Mouse (Mus musculus): ENCODE measurements at regions not wholly inside any gene's neighbourhood (a gene's known extent, or its start where the extent isn't known, plus 50 kb on each side); places are given as distances from the start of the nearest gene placed in this dataset.

DNA sequence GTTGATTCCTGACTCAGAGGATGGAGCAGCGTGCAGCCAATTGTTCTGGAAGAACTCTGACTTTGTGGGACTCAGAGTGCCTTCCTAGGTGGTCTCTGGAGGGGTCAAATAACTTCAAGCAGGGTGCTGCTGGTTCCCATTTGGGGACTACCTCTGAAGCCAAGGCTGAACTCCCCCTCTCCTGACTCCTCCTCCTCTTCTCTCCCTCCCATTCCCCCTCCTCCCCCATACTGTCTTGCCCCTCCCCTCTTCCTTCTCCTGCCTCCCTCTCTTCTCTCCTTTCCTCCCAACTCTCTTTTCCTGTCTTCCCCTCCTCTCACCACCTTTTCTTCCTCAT lies 632.1 kb downstream of the Zfp706 start:
- Histone ChIP-seq H3K4me2 (replicated peaks; ENCODE audit: low read depth) (peak overlapping the region; percentile 68; the same call in 1 of the 2 replicates), H3K36me3 (ENCODE audit: control insufficient read depth, insufficient read depth, low read length) (no peaks in the 10 kb centered on the region), H3K27ac (replicated peaks) (peak overlapping the region; percentile 95; the same call in 1 of the 2 replicates), H3K27me3 (ENCODE audit: control insufficient read depth, insufficient read depth, low read length) (no peaks in the 10 kb centered on the region), H3K4me3 (ENCODE audit: low read depth, low read length) (peak overlapping the region; percentile 40), H3K9me3 (ENCODE audit: control insufficient read depth, low read length) (no peaks in the 10 kb centered on the region), H3K4me1 (replicated peaks; ENCODE audit: control insufficient read depth, insufficient read depth) (0 out of 2 replicates have a peak, but pooled peaks cover 2% of the 10 kb centered on the region), H3K9ac (ENCODE audit: low read length) (no peak overlapping the region)
- TF ChIP-seq EP300 (optimal IDR thresholded peaks at IDR 0.05) (no peak), CTCF (IDR thresholded peaks at IDR 0.05; ENCODE audit: low read depth) (no peak)
- ATAC-seq (ENCODE audit: low FRiP score, low TSS enrichment): no peak; the same call in 1 of the 2 replicates
- DNase-seq (ENCODE audit: low spot score): no peak
- 4% methylated on average over 1 of the region's 1 CpGs for WGBS

- no peaks in the 10 kb centered on the region for H3K9me3 ChIP-seq (ENCODE audit: control insufficient read depth, low read length)
- no peaks in the 10 kb centered on the region for H3K36me3 ChIP-seq (ENCODE audit: control insufficient read depth, insufficient read depth, low read length)
- H3K27ac ChIP-seq (replicated peaks): peak overlapping the region; percentile 95
- ATAC-seq (ENCODE audit: low FRiP score, low TSS enrichment): peak; percentile 89
- TF ChIP-seq EP300 (optimal IDR thresholded peaks at IDR 0.05) (no peak), CTCF (IDR thresholded peaks at IDR 0.05; ENCODE audit: low read depth) (0 out of 2 replicates have a peak, but pooled peaks have one; percentile 10)
- DNase-seq (ENCODE audit: low spot score): peak; percentile 86
- WGBS: 2% methylated on average over 20 of the region's 20 CpGs
- no peaks in the 10 kb centered on the region for H3K27me3 ChIP-seq (ENCODE audit: control insufficient read depth, insufficient read depth, low read length)
- H3K4me3 ChIP-seq (ENCODE audit: low read depth, low read length): peak overlapping the region; percentile 40
- peak overlapping the region; percentile 68 for H3K4me2 ChIP-seq (replicated peaks; ENCODE audit: low read depth)
- peak overlapping the region; percentile 47 for H3K9ac ChIP-seq (ENCODE audit: low read length)
- 0 out of 2 replicates have a peak, but pooled peaks cover 2% of the 10 kb centered on the region for H3K4me1 ChIP-seq (replicated peaks; ENCODE audit: control insufficient read depth, insufficient read depth)
Measured at GRCm38 (mm10) chr15:36374732-36375548, 632.6 kb downstream of the Zfp706 start.

DNA sequence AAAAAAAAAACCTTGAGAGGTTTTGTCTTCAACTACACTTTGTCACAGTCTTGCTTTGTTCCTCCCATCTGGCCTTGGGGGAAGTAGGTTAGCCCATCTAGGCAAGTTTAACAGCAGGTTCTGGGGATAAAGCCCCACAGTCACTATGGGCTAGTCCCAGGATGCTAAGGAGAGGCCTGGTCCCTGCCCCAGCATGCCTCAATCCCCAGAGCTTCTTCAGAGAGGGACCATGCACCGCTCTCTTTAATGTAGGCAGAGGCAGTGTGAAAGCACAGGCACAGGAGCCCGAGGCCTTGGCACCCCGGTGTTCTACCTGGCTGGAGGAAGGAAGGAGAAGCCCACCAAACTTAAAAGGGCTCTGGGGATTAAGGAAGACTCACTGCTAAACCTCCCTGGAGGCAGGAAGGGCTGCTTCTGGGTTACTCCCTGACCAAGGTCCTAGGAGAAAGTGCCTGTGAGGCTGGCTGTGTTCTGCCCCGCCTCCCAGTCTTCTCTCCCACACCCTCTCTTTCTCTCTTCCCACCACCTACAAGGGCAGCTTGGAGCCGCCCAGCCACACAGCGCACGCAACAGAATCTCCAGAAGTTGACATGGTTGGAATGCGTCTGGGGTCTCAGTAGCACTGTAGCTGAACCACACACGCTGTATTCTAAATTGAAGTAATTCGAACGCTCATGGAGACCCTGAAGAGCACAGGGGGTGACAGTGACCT lies 633.5 kb downstream of the Zfp706 start:
- H3K27me3 ChIP-seq (ENCODE audit: control insufficient read depth, insufficient read depth, low read length): no peaks in the 10 kb centered on the region
- 0 out of 2 replicates have a peak, but pooled peaks cover 2% of the 10 kb centered on the region for H3K4me1 ChIP-seq (replicated peaks; ENCODE audit: control insufficient read depth, insufficient read depth)
- H3K9ac ChIP-seq (ENCODE audit: low read length): peak overlapping the region; percentile 47
- peak overlapping the region; percentile 68 for H3K4me2 ChIP-seq (replicated peaks; ENCODE audit: low read depth)
- DNase-seq (ENCODE audit: low spot score): peak; percentile 74
- no peaks in the 10 kb centered on the region for H3K9me3 ChIP-seq (ENCODE audit: control insufficient read depth, low read length)
- peak overlapping the region; percentile 95 for H3K27ac ChIP-seq (replicated peaks)
- H3K4me3 ChIP-seq (ENCODE audit: low read depth, low read length): peak overlapping the region; percentile 40
- ATAC-seq (ENCODE audit: low FRiP score, low TSS enrichment): peak; percentile 86
- 5% methylated on average over 11 of the region's 11 CpGs for WGBS
- TF ChIP-seq EP300 (optimal IDR thresholded peaks at IDR 0.05) (no peak), CTCF (IDR thresholded peaks at IDR 0.05; ENCODE audit: low read depth) (no peak)
- H3K36me3 ChIP-seq (ENCODE audit: control insufficient read depth, insufficient read depth, low read length): no peaks in the 10 kb centered on the region

DNA sequence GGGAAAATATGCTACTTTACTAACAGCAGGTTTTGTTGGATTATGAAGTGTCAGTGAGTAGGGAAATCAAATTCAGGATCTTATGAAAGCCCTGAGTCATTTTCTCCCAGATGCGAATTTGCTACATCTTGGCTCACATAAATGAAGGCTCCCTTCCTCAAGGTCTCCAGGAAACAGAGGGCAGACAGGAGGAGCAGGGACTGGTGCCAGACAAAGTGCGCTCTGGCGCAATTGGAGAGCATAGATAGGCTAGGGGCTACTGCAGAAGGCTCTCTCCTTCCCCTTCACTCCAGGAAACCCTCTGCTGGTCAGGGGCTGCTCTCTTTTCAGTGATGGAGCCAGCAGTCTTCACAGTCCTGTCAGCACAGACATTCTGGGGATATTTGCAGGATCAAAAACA lies 634.1 kb downstream of the Zfp706 start:
- 36% methylated on average over 3 of the region's 3 CpGs for WGBS
- DNase-seq (ENCODE audit: low spot score) (no peak), ATAC-seq (ENCODE audit: low FRiP score, low TSS enrichment) (no peak)
- Histone ChIP-seq H3K4me1 (replicated peaks; ENCODE audit: control insufficient read depth, insufficient read depth) (0 out of 2 replicates have a peak, but pooled peaks cover 2% of the 10 kb centered on the region), H3K4me3 (ENCODE audit: low read depth, low read length) (no peak overlapping the region), H3K36me3 (ENCODE audit: control insufficient read depth, insufficient read depth, low read length) (no peaks in the 10 kb centered on the region), H3K27me3 (ENCODE audit: control insufficient read depth, insufficient read depth, low read length) (no peaks in the 10 kb centered on the region), H3K4me2 (replicated peaks; ENCODE audit: low read depth) (no peak overlapping the region), H3K27ac (replicated peaks) (peak overlapping the region; percentile 95), H3K9ac (ENCODE audit: low read length) (0 out of 2 replicates have a peak overlapping the region, but pooled peaks have one; percentile 47), H3K9me3 (ENCODE audit: control insufficient read depth, low read length) (no peaks in the 10 kb centered on the region)
- no peak for TF ChIP-seq EP300 (optimal IDR thresholded peaks at IDR 0.05)
- no peak for TF ChIP-seq CTCF (IDR thresholded peaks at IDR 0.05; ENCODE audit: low read depth)

DNA sequence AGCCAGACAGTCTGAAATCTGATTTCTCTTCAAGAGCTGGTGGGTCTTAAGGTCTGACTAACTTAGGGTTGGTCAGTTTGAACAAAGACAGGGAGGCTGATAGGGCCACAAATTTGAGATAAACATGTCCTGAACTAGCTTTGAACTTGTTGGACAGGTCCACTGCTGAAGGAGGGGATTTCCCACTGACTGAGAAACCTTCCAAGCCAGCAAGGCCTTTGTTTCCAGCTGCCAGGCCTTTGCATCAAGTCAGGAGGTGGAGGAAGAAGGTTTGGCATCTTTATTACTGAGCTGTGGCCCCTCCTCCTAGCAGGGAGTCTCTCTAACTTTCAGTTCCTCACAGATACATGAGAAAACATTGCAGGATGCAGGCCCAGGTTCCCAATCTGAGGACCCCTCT lies 636.2 kb downstream of the Zfp706 start:
- H3K36me3 ChIP-seq (ENCODE audit: control insufficient read depth, insufficient read depth, low read length): no peaks in the 10 kb centered on the region
- no peak overlapping the region for H3K9ac ChIP-seq (ENCODE audit: low read length)
- peak; percentile 70 for ATAC-seq (ENCODE audit: low FRiP score, low TSS enrichment)
- H3K9me3 ChIP-seq (ENCODE audit: control insufficient read depth, low read length): no peaks in the 10 kb centered on the region
- 0 out of 2 replicates have a peak, but pooled peaks cover 2% of the 10 kb centered on the region for H3K4me1 ChIP-seq (replicated peaks; ENCODE audit: control insufficient read depth, insufficient read depth)
- no peak overlapping the region for H3K4me2 ChIP-seq (replicated peaks; ENCODE audit: low read depth)
- peak; percentile 57 for DNase-seq (ENCODE audit: low spot score)
- H3K27me3 ChIP-seq (ENCODE audit: control insufficient read depth, insufficient read depth, low read length): no peaks in the 10 kb centered on the region
- H3K27ac ChIP-seq (replicated peaks): 0 out of 2 replicates have a peak overlapping the region, but pooled peaks have one; percentile 9
- no peak for TF ChIP-seq CTCF (IDR thresholded peaks at IDR 0.05; ENCODE audit: low read depth)
- TF ChIP-seq EP300 (optimal IDR thresholded peaks at IDR 0.05): no peak
- H3K4me3 ChIP-seq (ENCODE audit: low read depth, low read length): no peak overlapping the region
